Mouse (Mus musculus) erythroblast, embryonic 14.5 days (primary cell): ENCODE results near the gene Slc25a45.

Experiments
- GATA1 ChIP-seq: IDR thresholded peaks from 2 replicates; pipeline ENCODE4 v1.6.1; 2012; ENCODE audit warnings: low read length, inconsistent platforms, mixed read lengths
- TAL1 ChIP-seq: IDR thresholded peaks from 3 replicates; pipeline ENCODE4 v1.6.1; 2012; ENCODE audit warnings: low read length, inconsistent platforms, mixed read lengths

DNA sequence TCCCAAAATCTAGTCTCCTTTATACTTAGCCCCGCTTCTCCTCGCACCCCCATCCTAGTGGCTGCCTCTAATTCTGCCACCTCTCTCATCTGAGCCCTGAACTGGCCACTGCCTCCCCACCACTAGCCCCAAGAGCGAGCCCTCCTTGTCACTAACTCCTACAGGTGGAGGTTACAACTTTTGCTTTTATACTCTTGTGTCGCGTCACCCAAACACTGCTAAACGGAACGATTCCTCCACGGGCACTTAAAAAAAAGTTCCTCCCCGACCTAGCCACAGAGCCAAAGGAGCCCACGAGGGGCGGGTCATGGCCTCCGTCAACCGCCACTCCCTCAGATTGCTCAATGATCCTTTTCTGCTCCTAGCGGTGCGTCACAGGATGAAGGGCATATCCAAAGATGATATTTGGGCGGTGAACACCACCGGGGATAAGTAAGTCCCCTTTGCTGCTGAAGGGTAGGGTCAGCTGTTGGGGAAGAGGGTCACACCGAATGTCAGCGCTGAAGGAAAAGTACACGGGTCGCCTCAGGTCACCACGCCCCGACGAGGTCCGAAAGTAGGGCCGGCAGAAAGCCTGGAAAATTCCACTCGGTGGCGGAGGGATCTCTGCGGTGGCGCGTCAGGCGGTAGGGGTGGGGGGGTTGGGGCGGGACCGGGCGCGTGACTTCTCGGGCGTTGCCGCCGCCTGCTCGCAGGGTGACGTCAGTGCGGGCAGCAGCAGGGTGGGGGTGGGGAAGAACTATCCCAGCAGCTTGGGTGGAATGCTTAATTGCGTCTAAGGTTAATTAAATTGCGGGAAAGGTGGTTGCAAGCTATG lies 32.1 kb upstream of the Slc25a45 start:
- TF ChIP-seq GATA1, result no peak
- no peak for TF ChIP-seq TAL1
